Mouse (Mus musculus) stomach, postnatal 0 days (tissue): Measurements from ENCODE around the gene Rhbdl2. TPM values are rescaled to one million over a fixed set of nuclear protein-coding genes. Genes with fewer than 3 reads are reported as not detected.
A peak's percentile ranks its signal among the peaks of the same experiment; 100 is the strongest.

Experiments used
- ATAC-seq: fragments of 200-750 bp; cut with Nextera tagmentation; 2 replicates; pipeline ENCODE4 v1.8.0; 2017; ENCODE audit not compliant: low FRiP score, low TSS enrichment
- DNase-seq: peaks from one replicate; pipeline ENCODE4 v3.0.0-alpha.2; 2016; ENCODE audit warnings: low spot score
- H3K27ac ChIP-seq: fragments of 300-500 bp; sonication (generic); replicated peaks from 2 replicates; pipeline ENCODE4 v1.5.1; 2014; ENCODE audit warnings: mild to moderate bottlenecking, control low read depth
- H3K27me3 ChIP-seq: fragments of 300-500 bp; sonication (generic); 2 replicates; pipeline ENCODE4 v1.6.1; 2014; ENCODE audit warnings: low read length; ENCODE audit not compliant: control insufficient read depth, insufficient read depth
- H3K36me3 ChIP-seq: fragments of 300-500 bp; sonication (generic); 2 replicates; pipeline ENCODE4 v1.6.1; 2014; ENCODE audit warnings: low read length, mixed read lengths; ENCODE audit not compliant: control insufficient read depth, insufficient read depth
- H3K4me1 ChIP-seq: fragments of 300-500 bp; sonication (generic); replicated peaks from 2 replicates; pipeline ENCODE4 v1.6.1; 2014; ENCODE audit warnings: antibody characterized with exemption; ENCODE audit not compliant: control insufficient read depth, insufficient read depth
- H3K4me2 ChIP-seq: fragments of 300-500 bp; sonication (generic); replicated peaks from 2 replicates; pipeline ENCODE4 v1.6.1; 2014; ENCODE audit warnings: low read depth, mild to moderate bottlenecking, control low read depth, moderate library complexity
- H3K4me3 ChIP-seq: fragments of 300-500 bp; sonication (generic); 2 replicates; pipeline ENCODE4 v1.5.1; 2014; ENCODE audit warnings: low read depth, low read length, control low read depth
- H3K9ac ChIP-seq: fragments of 300-500 bp; sonication (generic); 2 replicates; pipeline ENCODE4 v1.6.1; 2014; ENCODE audit warnings: mild to moderate bottlenecking, low read length, control low read depth, mixed read lengths
- H3K9me3 ChIP-seq: fragments of 300-500 bp; sonication (generic); 2 replicates; pipeline ENCODE4 v1.6.1; 2016; ENCODE audit warnings: low read length; ENCODE audit not compliant: control insufficient read depth
- CTCF ChIP-seq: IDR thresholded peaks from 2 replicates; pipeline ENCODE4 v1.5.1; 2016; ENCODE audit warnings: antibody characterized with exemption, low read depth, mild to moderate bottlenecking, moderate library complexity
- EP300 ChIP-seq: optimal IDR thresholded peaks from 2 replicates; pipeline ENCODE3; 2016; ENCODE audit warnings: antibody characterized with exemption
- WGBS: fragments of 180-500 bp; shearing (Covaris S2); extraction: QIAGEN DNeasy Blood & Tissue Kit; methylation state at CpG from one replicate; pipeline ENCODE4 v1.1.7; 2014; 5-methylcytosine and 5-hydroxymethylcytosine counted together
- polyA plus RNA-seq: library from polyadenylated mRNA; unstranded; fragments of >200 nt; fragmentation: Nextera tagmentation; extraction: Ambion mirVana; gene quantifications from 2 replicates; pipeline ENCODE4 v1.2.1, GENCODE M21; 2015

Gene Rhbdl2
- polyA plus RNA-seq, 1 experiment from 2014 or later: 9.5 TPM

- 55% methylated on average over 6 of the region's 6 CpGs for WGBS
- H3K27me3 ChIP-seq: no peaks in the 10 kb centered on the region
- ATAC-seq (peak; percentile 67), DNase-seq (peak; percentile 14)
- H3K9me3 ChIP-seq: no peaks in the 10 kb centered on the region
- no peak overlapping the region for H3K9ac ChIP-seq
- H3K36me3 ChIP-seq: no peaks in the 10 kb centered on the region
- H3K4me3 ChIP-seq: no peak overlapping the region
- H3K27ac ChIP-seq: 0 out of 2 replicates have a peak overlapping the region, but pooled peaks have one; percentile 40
- no peak overlapping the region for H3K4me2 ChIP-seq
- H3K4me1 ChIP-seq: no peaks in the 10 kb centered on the region
- TF ChIP-seq EP300: no peak
- TF ChIP-seq CTCF: no peak
Measured at GRCm38 (mm10) chr4:123803642-123804041, 16.0 kb downstream of the Rhbdl2 start.

- Histone ChIP-seq H3K27me3 (no peaks in the 10 kb centered on the region), H3K9me3 (no peaks in the 10 kb centered on the region), H3K4me1 (no peaks in the 10 kb centered on the region), H3K36me3 (no peaks in the 10 kb centered on the region), H3K4me2 (no peak overlapping the region), H3K4me3 (no peak overlapping the region), H3K9ac (no peak overlapping the region), H3K27ac (no peak overlapping the region)
- ATAC-seq (no peak), DNase-seq (no peak)
- 89% methylated on average over 11 of the region's 11 CpGs for WGBS
- no peak for TF ChIP-seq CTCF
- no peak for TF ChIP-seq EP300
Measured at GRCm38 (mm10) chr4:123808304-123808703, 20.6 kb downstream of the Rhbdl2 start.

- 55% methylated on average over 12 of the region's 12 CpGs for WGBS
Measured at GRCm38 (mm10) chr4:123810475-123811295, 23.0 kb downstream of the Rhbdl2 start.

GRCm38 (mm10) chr4:123812525-123812924 lies 24.9 kb downstream of the Rhbdl2 start:
- Histone ChIP-seq H3K4me2 (no peak overlapping the region), H3K4me1 (no peaks in the 10 kb centered on the region), H3K36me3 (no peaks in the 10 kb centered on the region), H3K4me3 (no peak overlapping the region), H3K27ac (no peak overlapping the region), H3K27me3 (no peaks in the 10 kb centered on the region), H3K9me3 (no peaks in the 10 kb centered on the region), H3K9ac (no peak overlapping the region)
- ATAC-seq: no peak
- 82% methylated on average over 3 of the region's 3 CpGs for WGBS
- DNase-seq: no peak
- TF ChIP-seq CTCF: peak; percentile 39
- TF ChIP-seq EP300: no peak

More at GRCm38 (mm10) chr4:123810475-123811295, 23.0 kb downstream of the Rhbdl2 start:
- H3K36me3 ChIP-seq: no peaks in the 10 kb centered on the region
- no peak overlapping the region for H3K9ac ChIP-seq
- ATAC-seq (peak; percentile 96), DNase-seq (peak; percentile 74)
- H3K4me3 ChIP-seq: no peak overlapping the region
- peak overlapping the region; percentile 65 for H3K27ac ChIP-seq
- no peaks in the 10 kb centered on the region for H3K4me1 ChIP-seq
- no peaks in the 10 kb centered on the region for H3K9me3 ChIP-seq
- H3K27me3 ChIP-seq: no peaks in the 10 kb centered on the region
- TF ChIP-seq EP300 (no peak), CTCF (no peak)
- no peak overlapping the region for H3K4me2 ChIP-seq

- Histone ChIP-seq H3K9me3 (no peaks in the 10 kb centered on the region), H3K4me1 (no peaks in the 10 kb centered on the region), H3K36me3 (no peaks in the 10 kb centered on the region), H3K27me3 (no peaks in the 10 kb centered on the region), H3K9ac (no peak overlapping the region), H3K4me2 (no peak overlapping the region), H3K4me3 (no peak overlapping the region), H3K27ac (no peak overlapping the region)
- ATAC-seq (no peak), DNase-seq (no peak)
- TF ChIP-seq CTCF: no peak
- no peak for TF ChIP-seq EP300
- WGBS: 55% methylated on average over 7 of the region's 7 CpGs
Measured at GRCm38 (mm10) chr4:123814030-123814501, 26.4 kb downstream of the Rhbdl2 start.

GRCm38 (mm10) chr4:123819093-123819610 lies 31.5 kb downstream of the Rhbdl2 start:
- H3K9me3 ChIP-seq: no peaks in the 10 kb centered on the region
- H3K36me3 ChIP-seq: no peaks in the 10 kb centered on the region
- no peaks in the 10 kb centered on the region for H3K27me3 ChIP-seq
- H3K4me3 ChIP-seq: no peak overlapping the region
- DNase-seq (peak; percentile 27), ATAC-seq (no peak)
- no peak overlapping the region for H3K9ac ChIP-seq
- TF ChIP-seq CTCF (peak; percentile 76), EP300 (no peak)
- H3K4me1 ChIP-seq: no peaks in the 10 kb centered on the region
- no peak overlapping the region for H3K4me2 ChIP-seq
- H3K27ac ChIP-seq: no peak overlapping the region
- WGBS: 60% methylated on average over 4 of the region's 4 CpGs
